Mouse (Mus musculus): Measurements from ENCODE around the gene Serpina3c. TPM values are rescaled to one million over a fixed set of nuclear protein-coding genes. Genes with fewer than 3 reads are reported as not detected.

The Serpina3c gene
- total RNA-seq, 1 experiment: not detected

GRCm38 (mm10) chr12:104153041-104153645 lies 527 bp downstream of the Serpina3c start:
- H3K4me1 ChIP-seq (ENCODE audit: control insufficient read depth in 2 of 2, insufficient read depth in 2 of 2, low read length in 2 of 2, poor library complexity in 1 of 2): no peaks in the 10 kb centered on the region
- in situ Hi-C loops (cut with MboI; ENCODE audit: low sequenced_read_pairs in 2 of 2, unreplicated experiment in 2 of 2): no loop called here
- DNase-seq (ENCODE audit: low read depth, low spot score): no peak

GRCm38 (mm10) chr12:104151989-104152388 lies 1.7 kb downstream of the Serpina3c start:
- TF ChIP-seq ZNF384 (IDR thresholded peaks at IDR 0.05; ENCODE audit: low read depth, low read length): no peak
- TF ChIP-seq MAFK (IDR thresholded peaks at IDR 0.05; ENCODE audit: insufficient read depth, low read depth, low read length): no peak
- TF ChIP-seq ZC3H11A (IDR thresholded peaks at IDR 0.05; ENCODE audit: borderline replicate concordance, low read depth, low read length): no peak
- no peak for TF ChIP-seq HCFC1 (IDR thresholded peaks at IDR 0.05; ENCODE audit: borderline replicate concordance, insufficient read depth, low read length)
- TF ChIP-seq CHD2 (IDR thresholded peaks at IDR 0.05; ENCODE audit: low read depth, low read length): no peak
- DNase-seq (ENCODE audit: low read depth, low spot score): no peak
- no peaks in the 10 kb centered on the region for H3K4me1 ChIP-seq (ENCODE audit: control insufficient read depth in 2 of 2, insufficient read depth in 2 of 2, low read length in 2 of 2, poor library complexity in 1 of 2)
- H3K9ac ChIP-seq (ENCODE audit: insufficient read depth, low read depth, low read length, poor library complexity, severe bottlenecking): no peak overlapping the region
- no peaks in the 10 kb centered on the region for H3K9me3 ChIP-seq (ENCODE audit: control insufficient read depth, insufficient read depth, low read depth, low read length)
- in situ Hi-C loops (cut with MboI; ENCODE audit: low sequenced_read_pairs in 2 of 2, unreplicated experiment in 2 of 2): no loop called here
- H3K36me3 ChIP-seq (ENCODE audit: control insufficient read depth, insufficient read depth, low read length, poor library complexity, severe bottlenecking): no peaks in the 10 kb centered on the region
- no peak overlapping the region for H3K4me3 ChIP-seq (ENCODE audit: insufficient read depth in 1 of 2, low read depth in 1 of 2, low read length in 2 of 2, poor library complexity in 1 of 2, severe bottlenecking in 1 of 2)
- no peak overlapping the region for H3K27ac ChIP-seq (ENCODE audit: insufficient read depth, low read depth, low read length, poor library complexity, severe bottlenecking)

More at GRCm38 (mm10) chr12:104153041-104153645, 527 bp downstream of the Serpina3c start:
- no peaks in the 10 kb centered on the region for H3K36me3 ChIP-seq (ENCODE audit: control insufficient read depth, insufficient read depth, low read length, poor library complexity, severe bottlenecking)
- H3K4me3 ChIP-seq (ENCODE audit: insufficient read depth in 1 of 2, low read depth in 1 of 2, low read length in 2 of 2, poor library complexity in 1 of 2, severe bottlenecking in 1 of 2): no peak overlapping the region
- TF ChIP-seq MAFK (IDR thresholded peaks at IDR 0.05; ENCODE audit: insufficient read depth, low read depth, low read length) (no peak), ZC3H11A (IDR thresholded peaks at IDR 0.05; ENCODE audit: borderline replicate concordance, low read depth, low read length) (no peak), HCFC1 (IDR thresholded peaks at IDR 0.05; ENCODE audit: borderline replicate concordance, insufficient read depth, low read length) (no peak), CHD2 (IDR thresholded peaks at IDR 0.05; ENCODE audit: low read depth, low read length) (no peak)
- H3K9ac ChIP-seq (ENCODE audit: insufficient read depth, low read depth, low read length, poor library complexity, severe bottlenecking): no peak overlapping the region
- no peak overlapping the region for H3K27ac ChIP-seq (ENCODE audit: insufficient read depth, low read depth, low read length, poor library complexity, severe bottlenecking)
- no peaks in the 10 kb centered on the region for H3K9me3 ChIP-seq (ENCODE audit: control insufficient read depth, insufficient read depth, low read depth, low read length)

GRCm38 (mm10) chr12:104145571-104145970 lies 8.1 kb downstream of the Serpina3c start:
- H3K4me3 ChIP-seq (ENCODE audit: insufficient read depth in 1 of 2, low read depth in 1 of 2, low read length in 2 of 2, poor library complexity in 1 of 2, severe bottlenecking in 1 of 2): no peak overlapping the region
- DNase-seq (ENCODE audit: low read depth, low spot score): no peak
- in situ Hi-C loops (cut with MboI; ENCODE audit: low sequenced_read_pairs in 2 of 2, unreplicated experiment in 2 of 2): no loop called here
- H3K4me1 ChIP-seq (ENCODE audit: control insufficient read depth in 2 of 2, insufficient read depth in 2 of 2, low read length in 2 of 2, poor library complexity in 1 of 2): no peaks in the 10 kb centered on the region
- H3K9me3 ChIP-seq (ENCODE audit: control insufficient read depth, insufficient read depth, low read depth, low read length): no peaks in the 10 kb centered on the region
- no peaks in the 10 kb centered on the region for H3K36me3 ChIP-seq (ENCODE audit: control insufficient read depth, insufficient read depth, low read length, poor library complexity, severe bottlenecking)
- TF ChIP-seq ZC3H11A (IDR thresholded peaks at IDR 0.05; ENCODE audit: borderline replicate concordance, low read depth, low read length) (no peak), MAFK (IDR thresholded peaks at IDR 0.05; ENCODE audit: insufficient read depth, low read depth, low read length) (no peak)
- H3K9ac ChIP-seq (ENCODE audit: insufficient read depth, low read depth, low read length, poor library complexity, severe bottlenecking): no peak overlapping the region
- H3K27ac ChIP-seq (ENCODE audit: insufficient read depth, low read depth, low read length, poor library complexity, severe bottlenecking): no peak overlapping the region

- no peak for DNase-seq (ENCODE audit: low read depth, low spot score)
- in situ Hi-C loops (cut with MboI; ENCODE audit: low sequenced_read_pairs in 2 of 2, unreplicated experiment in 2 of 2): no loop called here
- no peak overlapping the region for H3K9ac ChIP-seq (ENCODE audit: insufficient read depth, low read depth, low read length, poor library complexity, severe bottlenecking)
- no peaks in the 10 kb centered on the region for H3K4me1 ChIP-seq (ENCODE audit: control insufficient read depth in 2 of 2, insufficient read depth in 2 of 2, low read length in 2 of 2, poor library complexity in 1 of 2)
- H3K27ac ChIP-seq (ENCODE audit: insufficient read depth, low read depth, low read length, poor library complexity, severe bottlenecking): no peak overlapping the region
- H3K4me3 ChIP-seq (ENCODE audit: insufficient read depth in 1 of 2, low read depth in 1 of 2, low read length in 2 of 2, poor library complexity in 1 of 2, severe bottlenecking in 1 of 2): no peak overlapping the region
- TF ChIP-seq CHD2 (IDR thresholded peaks at IDR 0.05; ENCODE audit: low read depth, low read length) (no peak), MAFK (IDR thresholded peaks at IDR 0.05; ENCODE audit: insufficient read depth, low read depth, low read length) (no peak), HCFC1 (IDR thresholded peaks at IDR 0.05; ENCODE audit: borderline replicate concordance, insufficient read depth, low read length) (no peak), ZC3H11A (IDR thresholded peaks at IDR 0.05; ENCODE audit: borderline replicate concordance, low read depth, low read length) (no peak), ZNF384 (IDR thresholded peaks at IDR 0.05; ENCODE audit: low read depth, low read length) (no peak)
- no peaks in the 10 kb centered on the region for H3K9me3 ChIP-seq (ENCODE audit: control insufficient read depth, insufficient read depth, low read depth, low read length)
- H3K36me3 ChIP-seq (ENCODE audit: control insufficient read depth, insufficient read depth, low read length, poor library complexity, severe bottlenecking): no peaks in the 10 kb centered on the region
These were observed 10.4 kb downstream of the Serpina3c start for GRCm38 (mm10) chr12:104143286-104143685.

GRCm38 (mm10) chr12:104142427-104142826 lies 11.2 kb downstream of the Serpina3c start:
- in situ Hi-C loops (cut with MboI; ENCODE audit: low sequenced_read_pairs in 2 of 2, unreplicated experiment in 2 of 2): no loop called here
- DNase-seq (ENCODE audit: low read depth, low spot score): no peak
- TF ChIP-seq CHD2 (IDR thresholded peaks at IDR 0.05; ENCODE audit: low read depth, low read length) (no peak), HCFC1 (IDR thresholded peaks at IDR 0.05; ENCODE audit: borderline replicate concordance, insufficient read depth, low read length) (no peak), ZC3H11A (IDR thresholded peaks at IDR 0.05; ENCODE audit: borderline replicate concordance, low read depth, low read length) (no peak), MAFK (IDR thresholded peaks at IDR 0.05; ENCODE audit: insufficient read depth, low read depth, low read length) (no peak), ZNF384 (IDR thresholded peaks at IDR 0.05; ENCODE audit: low read depth, low read length) (no peak)

More at GRCm38 (mm10) chr12:104142427-104142826, 11.2 kb downstream of the Serpina3c start:
- Histone ChIP-seq H3K4me3 (ENCODE audit: insufficient read depth in 1 of 2, low read depth in 1 of 2, low read length in 2 of 2, poor library complexity in 1 of 2, severe bottlenecking in 1 of 2) (no peak overlapping the region), H3K27ac (ENCODE audit: insufficient read depth, low read depth, low read length, poor library complexity, severe bottlenecking) (no peak overlapping the region), H3K36me3 (ENCODE audit: control insufficient read depth, insufficient read depth, low read length, poor library complexity, severe bottlenecking) (no peaks in the 10 kb centered on the region), H3K9me3 (ENCODE audit: control insufficient read depth, insufficient read depth, low read depth, low read length) (no peaks in the 10 kb centered on the region), H3K4me1 (ENCODE audit: control insufficient read depth in 2 of 2, insufficient read depth in 2 of 2, low read length in 2 of 2, poor library complexity in 1 of 2) (no peaks in the 10 kb centered on the region), H3K9ac (ENCODE audit: insufficient read depth, low read depth, low read length, poor library complexity, severe bottlenecking) (no peak overlapping the region)
